Mouse (Mus musculus) Patski (cell line): ENCODE results near the gene Arrdc5. TPM values are rescaled to one million over a fixed set of nuclear protein-coding genes. Genes with fewer than 3 reads are reported as not detected.

Source experiments
- ATAC-seq: fragments of 100-300 bp; one replicate; pipeline ENCODE4 v1.8.0; 2021
- CTCF ChIA-PET: fragments of 350-600 bp; sonication (Branson Sonifier 250); formaldehyde crosslinking; loops from one replicate; lab custom pipeline; 2022; ENCODE audit warnings: inconsistent platforms; lab: Charles Lee
- POLR2A ChIA-PET: fragments of 350-600 bp; sonication (Branson Sonifier 250); formaldehyde crosslinking; loops from one replicate; lab custom pipeline; 2022; ENCODE audit warnings: antibody characterized with exemption, inconsistent platforms; lab: Charles Lee
- DNase-seq: peaks from one replicate; pipeline ENCODE4 v3.0.0-alpha.2; 2011; ENCODE audit warnings: low read depth, low spot score
- H3K27me3 ChIP-seq: fragments of 371-371 bp; one replicate; pipeline ENCODE4 v1.5.1; 2021
- CTCF ChIP-seq: fragments of 100-300 bp; IDR thresholded peaks from one replicate; pipeline ENCODE4 v1.5.1; 2021
- in situ Hi-C: fragments of 300-500 bp; cut with MboI; formaldehyde crosslinking; loops from 3 replicates; pipeline ENCODE4 v1.11.1; 2018; ENCODE audit warnings: low pct_unique_long_range_greater_than_20kb, mixed read lengths
- polyA plus RNA-seq: library from polyadenylated mRNA; unstranded; gene quantifications from one replicate; pipeline ENCODE4 v1.2.3, GENCODE M21; 2021

Gene Arrdc5
- polyA plus RNA-seq, 1 experiment from 2014 or later, result not detected

- no peaks in the 10 kb centered on the region for H3K27me3 ChIP-seq
- ChIA-PET CTCF (interaction anchor here (0.8 to 0.9 kb wide), 2 partner anchors 15 to 42 kb away, joined by 3 read pairs; no protein-coding TSS in a partner anchor), POLR2A (interaction anchor here (0.6 to 1.6 kb wide), 3 partner anchors 13 to 280 kb away, joined by 3 to 5 read pairs (median 3); no protein-coding TSS in a partner anchor)
- DNase-seq (no peak), ATAC-seq (no peak)
- in situ Hi-C loops, result no loop called here
- TF ChIP-seq CTCF, result no peak
Observed at GRCm38 (mm10) chr17:56304718-56305117, 4.6 kb upstream of the Arrdc5 start.

GRCm38 (mm10) chr17:56303847-56304586, 3.9 kb upstream of the Arrdc5 start:
- H3K27me3 ChIP-seq, result no peaks in the 10 kb centered on the region
- ChIA-PET CTCF (interaction anchor here (1.8 kb wide), 1 partner anchor 13 kb away, joined by 5 read pairs; no protein-coding TSS in a partner anchor), POLR2A (interaction anchor here (1.0 to 1.6 kb wide), 2 partner anchors 13 to 15 kb away, joined by 3 to 5 read pairs; no protein-coding TSS in a partner anchor)
- DNase-seq (no peak), ATAC-seq (peak; percentile 95)
- TF ChIP-seq CTCF, result no peak
- in situ Hi-C loops, result no loop called here

- in situ Hi-C loops, result no loop called here
- no peak for TF ChIP-seq CTCF
- DNase-seq (no peak), ATAC-seq (peak; percentile 15)
- H3K27me3 ChIP-seq, result no peaks in the 10 kb centered on the region
- ChIA-PET CTCF (interaction anchor here (1.8 kb wide), 1 partner anchor 13 kb away, joined by 5 read pairs; no protein-coding TSS in a partner anchor), POLR2A (interaction anchor here (1.0 to 1.6 kb wide), 2 partner anchors 11 to 14 kb away, joined by 3 to 6 read pairs; partner anchors contain the start of gene Plin3)
Observed at GRCm38 (mm10) chr17:56303160-56303846, 3.2 kb upstream of the Arrdc5 start, which contains the start of gene Uhrf1. Uhrf1 (plus strand) TSS chr17:56303321.

GRCm38 (mm10) chr17:56302363-56302996, 2.4 kb upstream of the Arrdc5 start:
- ChIA-PET CTCF (interaction anchor here (1.8 kb wide), 1 partner anchor 12 kb away, joined by 5 read pairs; no protein-coding TSS in a partner anchor), POLR2A (interaction anchor here (1.6 kb wide), 1 partner anchor 10 kb away, joined by 6 read pairs; the partner anchor contains the start of gene Plin3)
- in situ Hi-C loops, result no loop called here
- TF ChIP-seq CTCF, result no peak
- DNase-seq, result no peak
- H3K27me3 ChIP-seq, result no peaks in the 10 kb centered on the region
- ATAC-seq, result no peak

- DNase-seq (no peak), ATAC-seq (no peak)
- TF ChIP-seq CTCF, result no peak
- H3K27me3 ChIP-seq, result no peaks in the 10 kb centered on the region
- POLR2A ChIA-PET, result no interaction called here
- CTCF ChIA-PET, result interaction anchor here (1.0 kb wide), 1 partner anchor 16 kb away, joined by 3 read pairs; no protein-coding TSS in a partner anchor
- in situ Hi-C loops, result no loop called here
Observed at GRCm38 (mm10) chr17:56298238-56298637, 1.8 kb downstream of the Arrdc5 start.

- ATAC-seq, result no peak
- CTCF ChIA-PET, result interaction anchor here (1.3 kb wide), 1 partner anchor 54 kb away, joined by 3 read pairs; no protein-coding TSS in a partner anchor
Observed at GRCm38 (mm10) chr17:56296201-56296600, 3.9 kb downstream of the Arrdc5 start.

GRCm38 (mm10) chr17:56294241-56294640, 5.8 kb downstream of the Arrdc5 start:
- no peak for DNase-seq
- ATAC-seq, result no peak
- ChIA-PET POLR2A (no interaction called here), CTCF (interaction anchor here (1.0 to 4.3 kb wide), 3 partner anchors 20 to 56 kb away, joined by 3 to 18 read pairs (median 3); partner anchors contain the start of gene Kdm4b)
- in situ Hi-C loops, result no loop called here
- H3K27me3 ChIP-seq, result no peaks in the 10 kb centered on the region
- no peak for TF ChIP-seq CTCF

More at GRCm38 (mm10) chr17:56296201-56296600, 3.9 kb downstream of the Arrdc5 start:
- in situ Hi-C loops, result no loop called here
- POLR2A ChIA-PET, result no interaction called here
- H3K27me3 ChIP-seq, result no peaks in the 10 kb centered on the region
- no peak for DNase-seq
- TF ChIP-seq CTCF, result no peak

- POLR2A ChIA-PET, result no interaction called here
- H3K27me3 ChIP-seq, result no peaks in the 10 kb centered on the region
- DNase-seq (no peak), ATAC-seq (no peak)
- in situ Hi-C loops, result no loop called here
- CTCF ChIA-PET, result interaction anchor here (1.0 to 4.3 kb wide), 4 partner anchors 14 to 57 kb away, joined by 3 to 18 read pairs (median 4); partner anchors contain the start of gene Kdm4b
- no peak for TF ChIP-seq CTCF
Observed at GRCm38 (mm10) chr17:56293291-56293690, 6.8 kb downstream of the Arrdc5 start.

- H3K27me3 ChIP-seq, result no peaks in the 10 kb centered on the region
- POLR2A ChIA-PET, result interaction anchor here (1.7 kb wide), 1 partner anchor 10 kb away, joined by 6 read pairs; the partner anchor contains the start of gene Uhrf1
- TF ChIP-seq CTCF, result no peak
- DNase-seq (no peak), ATAC-seq (no peak)
- in situ Hi-C loops, result no loop called here
- CTCF ChIA-PET, result interaction anchor here (1.1 to 4.3 kb wide), 3 partner anchors 14 to 57 kb away, joined by 4 to 18 read pairs (median 5); no protein-coding TSS in a partner anchor
Observed at GRCm38 (mm10) chr17:56292531-56293222, 7.4 kb downstream of the Arrdc5 start, which contains the start of gene Plin3. Plin3 (minus strand) TSS chr17:56292873.
